Mouse (Mus musculus) ES-E14 (cell line): ENCODE results near the gene Klhl22. TPM values are rescaled to one million over a fixed set of nuclear protein-coding genes. Genes with fewer than 3 reads are reported as not detected.
"Not testable (repeated sequence)": the region's sequence is repeated elsewhere in the genome, so short reads cannot be mapped to it uniquely, and the experiment has no call there.

Experiments used
- DNase-seq: peaks from one replicate; pipeline ENCODE4 v3.0.0-alpha.2; 2013; ENCODE audit warnings: low read depth, low spot score
- H3K27ac ChIP-seq: 2 replicates; pipeline ENCODE4 v1.5.1; 2012; ENCODE audit warnings: low read depth, mild to moderate bottlenecking, low read length, moderate library complexity, mixed read lengths; ENCODE audit not compliant: poor library complexity, insufficient read depth, severe bottlenecking
- H3K36me3 ChIP-seq: 2 replicates; pipeline ENCODE4 v1.6.1; 2012; ENCODE audit warnings: mild to moderate bottlenecking, low read length, moderate library complexity, mixed read lengths; ENCODE audit not compliant: control insufficient read depth, poor library complexity, insufficient read depth, severe bottlenecking
- H3K4me1 ChIP-seq, 2 experiments: fragments of 150-350 bp in 1 of 2; sonication (generic) in 1 of 2; 2 replicates each; pipeline ENCODE4 v1.6.1; 2012; ENCODE audit warnings: low read length in 2 of 2, mild to moderate bottlenecking in 1 of 2, mixed read lengths in 1 of 2; ENCODE audit not compliant: control insufficient read depth in 2 of 2, insufficient read depth in 2 of 2, poor library complexity in 1 of 2
- H3K4me3 ChIP-seq, 2 experiments: fragments of 150-350 bp in 1 of 2; sonication (generic) in 1 of 2; 2 replicates each; pipeline ENCODE4 v1.5.1; 2012; ENCODE audit warnings: low read length in 2 of 2, low read depth in 1 of 2, mild to moderate bottlenecking in 1 of 2, mixed read lengths in 1 of 2; ENCODE audit not compliant: insufficient read depth in 1 of 2, poor library complexity in 1 of 2, severe bottlenecking in 1 of 2
- H3K9ac ChIP-seq: 2 replicates; pipeline ENCODE4 v1.6.1; 2012; ENCODE audit warnings: low read depth, mild to moderate bottlenecking, low read length, mixed read lengths; ENCODE audit not compliant: poor library complexity, insufficient read depth, severe bottlenecking
- H3K9me3 ChIP-seq: fragments of 150-350 bp; sonication (generic); 2 replicates; pipeline ENCODE4 v1.6.1; 2012; ENCODE audit warnings: low read depth, mild to moderate bottlenecking, low read length; ENCODE audit not compliant: control insufficient read depth, insufficient read depth
- CHD2 ChIP-seq: IDR thresholded peaks from 2 replicates; pipeline ENCODE4 v1.6.1; 2014; ENCODE audit warnings: mild to moderate bottlenecking, low read depth, low read length, inconsistent platforms
- HCFC1 ChIP-seq: IDR thresholded peaks from 2 replicates; pipeline ENCODE4 v1.6.1; 2012; ENCODE audit warnings: low read length, inconsistent platforms, borderline replicate concordance; ENCODE audit not compliant: insufficient read depth
- MAFK ChIP-seq: IDR thresholded peaks from 2 replicates; pipeline ENCODE4 v1.6.1; 2014; ENCODE audit warnings: mild to moderate bottlenecking, low read depth, low read length, inconsistent platforms; ENCODE audit not compliant: insufficient read depth
- ZC3H11A ChIP-seq: IDR thresholded peaks from 2 replicates; pipeline ENCODE4 v1.6.1; 2012; ENCODE audit warnings: low read depth, mild to moderate bottlenecking, inconsistent platforms, low read length, borderline replicate concordance
- ZNF384 ChIP-seq: IDR thresholded peaks from 2 replicates; pipeline ENCODE4 v1.6.1; 2012; ENCODE audit warnings: low read depth, low read length, inconsistent platforms
- in situ Hi-C, 2 experiments: fragments of 600-800 bp; cut with MboI; formaldehyde crosslinking; loops; one replicate each; pipeline ENCODE4 v1.15.1; 2025; ENCODE audit warnings: low sequenced_read_pairs in 2 of 2, inconsistent platforms in 1 of 2; ENCODE audit not compliant: unreplicated experiment in 2 of 2
- total RNA-seq: library from RNA; depleted of rRNA; stranded (reverse); fragments of 300-350 nt; gene quantifications from 2 replicates; pipeline ENCODE4 v1.2.3, GENCODE M21; 2012

Klhl22 gene
- total RNA-seq, 1 experiment, result 64.7 TPM

- Histone ChIP-seq H3K9me3 (no peaks in the 10 kb centered on the region), H3K27ac (no peak overlapping the region), H3K9ac (no peak overlapping the region), H3K4me3 (no peak overlapping the region), H3K36me3 (no peaks in the 10 kb centered on the region), H3K4me1 (0 out of 4 replicates have a peak, but pooled peaks cover 0 to 2% of the 10 kb centered on the region in 2 experiments)
- peak; percentile 51; the same call in 1 of the 2 replicates for TF ChIP-seq ZNF384
- no peak for TF ChIP-seq ZC3H11A
- in situ Hi-C loops, result no loop called here
- no peak for DNase-seq
Observed at GRCm38 (mm10) chr16:17729974-17730373, 29.4 kb upstream of the Klhl22 start.

- H3K9me3 ChIP-seq, result no peaks in the 10 kb centered on the region
- H3K4me3 ChIP-seq, result no peak overlapping the region
- DNase-seq, result no peak
- no peaks in the 10 kb centered on the region for H3K36me3 ChIP-seq
- H3K9ac ChIP-seq, result no peak overlapping the region
- no peak overlapping the region for H3K27ac ChIP-seq
- TF ChIP-seq MAFK (no peak), ZNF384 (no peak), CHD2 (no peak), ZC3H11A (no peak), HCFC1 (no peak)
- in situ Hi-C loops, result no loop called here
- H3K4me1 ChIP-seq, result 0 out of 4 replicates have a peak, but pooled peaks cover 0 to under 1% of the 10 kb centered on the region in 2 experiments
Observed at GRCm38 (mm10) chr16:17732021-17732420, 27.4 kb upstream of the Klhl22 start.

GRCm38 (mm10) chr16:17732431-17732830, 27.0 kb upstream of the Klhl22 start:
- Histone ChIP-seq H3K27ac (no peak overlapping the region), H3K9ac (no peak overlapping the region), H3K4me3 (no peak overlapping the region), H3K36me3 (no peaks in the 10 kb centered on the region), H3K9me3 (no peaks in the 10 kb centered on the region), H3K4me1 (no peaks in the 10 kb centered on the region)
- DNase-seq, result no peak
- in situ Hi-C loops, result no loop called here
- TF ChIP-seq ZC3H11A (no peak), CHD2 (no peak), ZNF384 (no peak), MAFK (no peak), HCFC1 (no peak)

- no peak for TF ChIP-seq ZC3H11A
- TF ChIP-seq HCFC1, result no peak
- no peak for TF ChIP-seq ZNF384
- no peak for TF ChIP-seq CHD2
- TF ChIP-seq MAFK, result no peak
- Histone ChIP-seq H3K4me1 (no peaks in the 10 kb centered on the region), H3K9ac (no peak within 1 kb of the TSS), H3K9me3 (no peaks in the 10 kb centered on the region), H3K36me3 (no peaks in the 10 kb centered on the region), H3K4me3 (0 out of 4 replicates have a peak within 1 kb of the TSS, but pooled peaks of 1 of the 2 experiments have one; percentile 40), H3K27ac (no peak within 1 kb of the TSS)
- in situ Hi-C loops, result no loop called here
- no peak for DNase-seq
Observed at GRCm38 (mm10) chr16:17732841-17733340, 26.5 kb upstream of the Klhl22 start, which contains the start of gene Med15. TSS of gene Med15 (minus strand) at chr16:17732891.

GRCm38 (mm10) chr16:17733646-17734045, 25.8 kb upstream of the Klhl22 start:
- DNase-seq, result no peak
- peak overlapping the region; percentile 40 to 68; a peak in 3 of 4 replicates for H3K4me3 ChIP-seq
- no peaks in the 10 kb centered on the region for H3K4me1 ChIP-seq
- H3K9ac ChIP-seq, result 0 out of 2 replicates have a peak overlapping the region, but pooled peaks have one; percentile 41
- H3K27ac ChIP-seq, result no peak overlapping the region
- H3K9me3 ChIP-seq, result no peaks in the 10 kb centered on the region
- in situ Hi-C loops, result no loop called here
- H3K36me3 ChIP-seq, result no peaks in the 10 kb centered on the region
- TF ChIP-seq ZC3H11A (no peak), MAFK (no peak), CHD2 (no peak), ZNF384 (no peak), HCFC1 (no peak)

DNA sequence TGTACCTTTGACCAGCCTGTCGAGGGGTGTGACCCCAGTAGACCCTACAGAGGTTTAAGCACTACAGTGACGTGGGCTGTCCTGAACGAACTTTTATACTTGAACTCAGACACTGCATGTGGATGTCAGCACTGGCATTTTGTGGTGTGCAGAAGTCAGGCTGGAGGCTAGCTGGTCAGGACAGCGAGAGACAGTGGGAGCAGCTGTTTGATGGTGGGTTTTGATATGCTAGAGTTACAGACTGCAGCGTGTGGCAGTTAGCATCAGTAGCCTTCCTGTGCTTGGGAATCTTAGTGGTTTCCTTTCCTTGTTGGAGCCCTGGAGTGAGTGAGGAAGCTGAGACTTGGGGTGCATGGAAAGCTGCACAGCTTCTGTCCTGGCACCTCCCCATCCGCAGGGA, 24.5 kb upstream of the Klhl22 start:
- H3K36me3 ChIP-seq, H3K9ac ChIP-seq, H3K4me1 ChIP-seq, H3K4me3 ChIP-seq, in situ Hi-C loops, H3K27ac ChIP-seq, DNase-seq, H3K9me3 ChIP-seq: not testable (repeated sequence)
